Mouse (Mus musculus): ENCODE data around the gene Col11a1. TPM values are rescaled to one million over a fixed set of nuclear protein-coding genes. Genes with fewer than 3 reads are reported as not detected.

Gene Col11a1
- 213 and 341 TPM in 2 replicates for polyA plus RNA-seq (2011; ENCODE audit: insufficient read length, low read depth, missing spikeins)

DNA sequence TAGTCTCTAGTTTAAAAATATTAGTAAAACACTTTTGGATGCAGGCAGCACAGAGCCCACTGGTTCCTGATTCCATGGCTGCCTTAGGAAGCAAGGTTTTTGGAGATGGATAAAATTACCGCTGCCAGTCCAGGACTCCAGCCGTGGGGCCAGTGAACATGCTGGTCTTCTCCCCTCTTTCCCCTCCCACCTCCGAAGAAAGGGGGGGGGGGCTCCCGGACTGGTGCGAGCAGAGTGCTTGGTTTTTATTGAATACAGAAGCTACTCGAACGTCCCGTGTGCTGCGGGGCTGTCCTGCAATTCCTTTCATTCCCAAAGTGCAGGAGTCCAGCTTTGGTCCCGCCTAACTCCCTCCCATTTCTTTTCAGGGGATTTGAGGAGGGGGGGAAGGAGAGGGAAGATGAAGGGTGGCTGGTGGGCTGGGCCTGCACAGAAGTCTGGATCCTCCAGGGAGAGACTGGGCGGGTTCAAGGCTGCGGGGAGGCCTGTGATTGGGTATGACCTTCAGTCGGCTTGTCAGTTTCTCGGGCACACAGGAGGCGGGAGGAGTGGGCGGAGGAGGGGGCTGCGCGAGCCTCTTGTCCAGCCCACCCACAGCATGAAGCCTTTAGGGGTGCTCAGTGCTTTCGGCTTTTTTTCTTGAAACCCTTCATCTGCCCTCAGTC lies at the start of gene Col11a1:
Gene Col11a1 (plus strand): TSS at position 570 of the 665 bp plus-strand sequence.
- TF ChIP-seq CTCF (IDR thresholded peaks at IDR 0.05; ENCODE audit: borderline replicate concordance, insufficient read depth, low read length) (no peak), POLR2A (IDR thresholded peaks at IDR 0.05; ENCODE audit: low read depth, low read length) (peak; percentile 57)
- H3K27ac ChIP-seq (ENCODE audit: insufficient read depth, low read length) = peak within 1 kb of the TSS; percentile 71
- peak within 1 kb of the TSS; percentile 77 for H3K4me3 ChIP-seq (ENCODE audit: insufficient read depth, low read length)
- no peaks in the 10 kb centered on the region for H3K4me1 ChIP-seq (ENCODE audit: control insufficient read depth, insufficient read depth, low read length)

DNA sequence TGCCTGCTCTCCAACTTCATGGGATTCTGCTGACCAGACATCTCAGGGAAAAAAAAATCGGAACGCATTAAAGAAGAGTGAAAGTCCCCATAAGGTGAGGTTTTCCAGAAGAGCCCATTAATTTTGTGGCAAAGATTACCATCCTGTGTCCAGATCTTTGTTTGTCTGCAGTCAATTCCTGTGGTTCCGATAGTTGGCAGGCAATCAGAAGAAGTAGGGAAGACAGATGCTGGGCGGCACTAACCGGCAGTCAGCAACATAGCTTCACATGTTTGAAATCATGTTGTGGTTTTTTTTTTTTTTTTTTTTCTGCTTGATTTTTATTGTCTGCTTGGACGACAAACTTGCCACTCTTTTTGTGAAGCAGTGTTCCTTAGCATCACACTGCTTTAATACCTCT lies 39.4 kb upstream of the Col11a1 start:
- TF ChIP-seq POLR2A (IDR thresholded peaks at IDR 0.05; ENCODE audit: low read depth, low read length) = no peak
- no peak for TF ChIP-seq CTCF (IDR thresholded peaks at IDR 0.05; ENCODE audit: borderline replicate concordance, insufficient read depth, low read length)
- Histone ChIP-seq H3K27ac (ENCODE audit: insufficient read depth, low read length) (no peak overlapping the region), H3K4me1 (ENCODE audit: control insufficient read depth, insufficient read depth, low read length) (0 out of 2 replicates have a peak, but pooled peaks cover 3% of the 10 kb centered on the region), H3K4me3 (ENCODE audit: insufficient read depth, low read length) (no peak overlapping the region)

GRCm38 (mm10) chr3:114030886-114031285 lies 546 bp downstream of the Col11a1 start:
- H3K27ac ChIP-seq (ENCODE audit: insufficient read depth, low read length) = peak overlapping the region; percentile 71
- TF ChIP-seq CTCF (IDR thresholded peaks at IDR 0.05; ENCODE audit: borderline replicate concordance, insufficient read depth, low read length) = no peak
- TF ChIP-seq POLR2A (IDR thresholded peaks at IDR 0.05; ENCODE audit: low read depth, low read length) = no peak; the same call in 1 of the 2 replicates
- no peaks in the 10 kb centered on the region for H3K4me1 ChIP-seq (ENCODE audit: control insufficient read depth, insufficient read depth, low read length)
- peak overlapping the region; percentile 77 for H3K4me3 ChIP-seq (ENCODE audit: insufficient read depth, low read length)

DNA sequence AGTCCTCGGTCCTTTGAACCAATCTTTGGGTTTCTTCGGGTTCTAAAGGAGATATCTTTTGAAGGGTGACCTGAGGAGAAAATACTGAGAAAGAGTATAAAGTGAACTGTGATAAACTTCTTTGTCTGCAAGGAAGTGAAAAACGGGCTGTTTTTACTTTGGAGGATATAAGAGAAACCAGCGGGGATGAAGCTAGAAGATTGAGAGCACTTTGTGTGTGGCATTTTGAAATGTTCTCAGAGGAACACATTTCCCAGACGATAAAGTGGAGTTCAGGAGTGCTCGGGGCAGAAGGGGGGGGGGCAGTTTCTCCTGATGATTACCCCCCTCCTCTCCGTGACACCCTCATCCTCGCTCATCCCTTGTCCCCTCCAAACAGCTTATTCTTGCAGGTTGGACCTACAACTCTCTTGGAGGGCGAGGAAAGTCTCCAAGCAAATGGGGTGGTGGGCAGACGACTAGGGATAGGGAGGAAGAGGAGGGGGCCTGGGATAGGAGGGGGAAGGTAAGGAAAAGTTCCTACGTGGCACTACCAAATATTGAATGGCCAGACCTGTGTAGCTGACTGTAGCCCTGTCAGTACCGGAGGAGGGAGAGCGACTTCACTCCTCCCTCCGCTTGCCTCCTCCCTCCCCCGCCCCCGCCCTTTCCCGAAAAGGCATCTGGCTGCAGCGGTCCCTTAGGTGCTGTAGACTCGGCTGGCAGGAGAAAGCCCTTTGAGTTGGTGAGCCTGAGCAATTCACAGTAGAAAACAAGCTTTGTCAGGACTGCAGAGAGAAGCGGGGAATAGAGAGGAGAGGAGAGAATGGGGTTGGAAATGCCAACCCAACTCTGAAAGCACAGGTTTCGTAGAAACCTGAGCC lies 1.2 kb downstream of the Col11a1 start:
- Histone ChIP-seq H3K4me3 (ENCODE audit: insufficient read depth, low read length) (peak overlapping the region; percentile 77), H3K27ac (ENCODE audit: insufficient read depth, low read length) (peak overlapping the region; percentile 85), H3K4me1 (ENCODE audit: control insufficient read depth, insufficient read depth, low read length) (no peaks in the 10 kb centered on the region)
- TF ChIP-seq CTCF (IDR thresholded peaks at IDR 0.05; ENCODE audit: borderline replicate concordance, insufficient read depth, low read length) = no peak
- peak; percentile 82 for TF ChIP-seq POLR2A (IDR thresholded peaks at IDR 0.05; ENCODE audit: low read depth, low read length)

DNA sequence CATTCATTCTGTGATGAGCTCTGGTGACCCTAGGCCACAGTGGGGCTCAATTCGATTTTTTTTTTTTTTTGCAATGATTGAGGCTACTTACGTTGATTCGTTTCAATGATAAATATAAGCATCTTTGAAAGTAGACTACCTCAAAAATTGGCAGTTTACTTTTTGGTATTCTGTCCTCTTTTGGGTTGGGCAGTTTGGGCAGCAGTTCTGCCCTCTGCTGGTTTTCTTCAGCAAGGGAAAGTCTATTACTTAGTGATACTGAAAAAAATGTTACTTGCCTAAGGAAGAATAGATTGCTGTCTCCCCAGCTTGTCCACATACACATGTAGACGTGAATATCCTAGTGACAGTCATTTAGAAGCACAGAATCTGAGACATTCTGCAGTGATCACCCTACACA lies 2.0 kb downstream of the Col11a1 start:
- Histone ChIP-seq H3K27ac (ENCODE audit: insufficient read depth, low read length) (peak overlapping the region; percentile 85), H3K4me3 (ENCODE audit: insufficient read depth, low read length) (peak overlapping the region; percentile 77), H3K4me1 (ENCODE audit: control insufficient read depth, insufficient read depth, low read length) (no peaks in the 10 kb centered on the region)
- TF ChIP-seq CTCF (IDR thresholded peaks at IDR 0.05; ENCODE audit: borderline replicate concordance, insufficient read depth, low read length) (no peak), POLR2A (IDR thresholded peaks at IDR 0.05; ENCODE audit: low read depth, low read length) (no peak)

DNA sequence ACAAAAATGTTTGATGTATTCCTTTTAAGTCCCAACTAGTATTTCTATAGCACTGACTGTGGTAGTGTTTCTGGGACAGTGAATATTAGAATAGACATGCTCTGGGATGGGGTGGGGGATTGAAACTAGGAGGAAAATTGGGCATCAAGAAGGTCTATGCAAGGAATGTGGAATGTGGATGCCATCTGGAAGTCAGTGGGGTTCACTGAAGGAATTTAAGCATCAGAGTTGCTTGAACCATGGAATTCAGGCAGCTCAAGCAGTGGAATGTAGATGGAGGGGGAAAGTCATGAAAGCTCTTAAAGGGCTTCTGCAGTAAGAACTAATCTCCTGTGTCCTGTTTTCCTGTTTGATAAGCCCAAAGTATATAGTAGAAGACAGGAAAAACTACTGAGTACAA lies 22.1 kb downstream of the Col11a1 start:
- 0 out of 2 replicates have a peak overlapping the region, but pooled peaks have one; percentile 24 for H3K27ac ChIP-seq (ENCODE audit: insufficient read depth, low read length)
- peaks cover 3% of the 10 kb centered on the region; the same call in 1 of the 2 replicates for H3K4me1 ChIP-seq (ENCODE audit: control insufficient read depth, insufficient read depth, low read length)
- H3K4me3 ChIP-seq (ENCODE audit: insufficient read depth, low read length) = no peak overlapping the region
- TF ChIP-seq POLR2A (IDR thresholded peaks at IDR 0.05; ENCODE audit: low read depth, low read length) (no peak), CTCF (IDR thresholded peaks at IDR 0.05; ENCODE audit: borderline replicate concordance, insufficient read depth, low read length) (no peak)

GRCm38 (mm10) chr3:114053501-114053900 lies 23.2 kb downstream of the Col11a1 start:
- no peak overlapping the region for H3K4me3 ChIP-seq (ENCODE audit: insufficient read depth, low read length)
- peak overlapping the region; percentile 80 for H3K27ac ChIP-seq (ENCODE audit: insufficient read depth, low read length)

DNA sequence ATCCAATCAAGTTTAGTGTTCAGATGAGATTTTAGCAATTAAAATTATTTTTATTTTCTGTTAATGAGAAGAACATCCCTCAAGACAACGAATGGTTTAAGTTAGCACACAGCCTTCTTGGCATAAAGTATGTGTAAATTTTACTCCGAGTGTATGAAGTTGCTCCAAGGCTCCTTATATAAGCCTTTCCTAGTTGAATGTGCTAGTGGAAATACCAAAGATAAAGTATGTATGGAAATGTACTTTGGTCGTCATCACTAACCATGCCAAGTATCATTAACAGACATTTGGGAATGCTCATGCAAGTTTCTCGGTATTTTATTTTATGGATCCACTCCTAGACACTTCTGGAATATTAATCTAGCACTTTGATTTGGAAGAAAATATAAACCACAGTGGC lies 34.8 kb downstream of the Col11a1 start:
- TF ChIP-seq CTCF (IDR thresholded peaks at IDR 0.05; ENCODE audit: borderline replicate concordance, insufficient read depth, low read length) = no peak
- no peak for TF ChIP-seq POLR2A (IDR thresholded peaks at IDR 0.05; ENCODE audit: low read depth, low read length)

More at GRCm38 (mm10) chr3:114053501-114053900, 23.2 kb downstream of the Col11a1 start:
- TF ChIP-seq POLR2A (IDR thresholded peaks at IDR 0.05; ENCODE audit: low read depth, low read length) (no peak), CTCF (IDR thresholded peaks at IDR 0.05; ENCODE audit: borderline replicate concordance, insufficient read depth, low read length) (no peak)
- H3K4me1 ChIP-seq (ENCODE audit: control insufficient read depth, insufficient read depth, low read length) = peaks cover 3% of the 10 kb centered on the region; the same call in 1 of the 2 replicates

GRCm38 (mm10) chr3:114065587-114065986 lies 35.2 kb downstream of the Col11a1 start:
- no peak for TF ChIP-seq CTCF (IDR thresholded peaks at IDR 0.05; ENCODE audit: borderline replicate concordance, insufficient read depth, low read length)
- TF ChIP-seq POLR2A (IDR thresholded peaks at IDR 0.05; ENCODE audit: low read depth, low read length) = no peak
- Histone ChIP-seq H3K4me1 (ENCODE audit: control insufficient read depth, insufficient read depth, low read length) (no peaks in the 10 kb centered on the region), H3K27ac (ENCODE audit: insufficient read depth, low read length) (no peak overlapping the region), H3K4me3 (ENCODE audit: insufficient read depth, low read length) (no peak overlapping the region)

More for the DNA sequence above, 34.8 kb downstream of the Col11a1 start:
- H3K27ac ChIP-seq (ENCODE audit: insufficient read depth, low read length) = no peak overlapping the region
- H3K4me3 ChIP-seq (ENCODE audit: insufficient read depth, low read length) = no peak overlapping the region
- H3K4me1 ChIP-seq (ENCODE audit: control insufficient read depth, insufficient read depth, low read length) = no peaks in the 10 kb centered on the region
